Mouse (Mus musculus) cerebellum, postnatal 25 days (tissue): ENCODE results near the gene Slco4a1.

Experiments
- DNase-seq, 2 experiments: peaks; one replicate each; pipeline ENCODE4 v3.0.0; 2021; ENCODE audit warnings: mixed read lengths in 2 of 2

Gene Slco4a1

GRCm38 (mm10) chr2:180445962-180446361 lies 10.1 kb upstream of the Slco4a1 start:
- no peak for DNase-seq

GRCm38 (mm10) chr2:180449007-180449406 lies 7.0 kb upstream of the Slco4a1 start:
- no peak for DNase-seq

- DNase-seq, result no peak
Observed at GRCm38 (mm10) chr2:180450529-180450928, 5.5 kb upstream of the Slco4a1 start.

- DNase-seq, result peak; percentile 33 to 38
Observed at GRCm38 (mm10) chr2:180456705-180457104, 660 bp downstream of the Slco4a1 start.

- no peak for DNase-seq
Observed at GRCm38 (mm10) chr2:180457680-180458079, 1.6 kb downstream of the Slco4a1 start.

GRCm38 (mm10) chr2:180459437-180459836 lies 3.4 kb downstream of the Slco4a1 start:
- DNase-seq, result no peak

- DNase-seq, result no peak
Observed at GRCm38 (mm10) chr2:180460801-180461200, 4.8 kb downstream of the Slco4a1 start.

GRCm38 (mm10) chr2:180462593-180462992 lies 6.5 kb downstream of the Slco4a1 start:
- DNase-seq, result no peak

- DNase-seq, result no peak
Observed at GRCm38 (mm10) chr2:180466505-180466904, 10.5 kb downstream of the Slco4a1 start.

- DNase-seq, result no peak
Observed at GRCm38 (mm10) chr2:180468871-180469270, 12.8 kb downstream of the Slco4a1 start.

- no peak for DNase-seq
Observed at GRCm38 (mm10) chr2:180469768-180470167, 13.7 kb downstream of the Slco4a1 start.

GRCm38 (mm10) chr2:180472306-180473079 lies 16.4 kb downstream of the Slco4a1 start:
- DNase-seq, result peak; percentile 40 to 60

GRCm38 (mm10) chr2:180473080-180473440 lies 17.0 kb downstream of the Slco4a1 start:
- DNase-seq, result peak; percentile 49 to 68

GRCm38 (mm10) chr2:180474864-180475263 lies 18.8 kb downstream of the Slco4a1 start:
- no peak for DNase-seq

GRCm38 (mm10) chr2:180482274-180482673 lies 26.2 kb downstream of the Slco4a1 start:
- no peak for DNase-seq

GRCm38 (mm10) chr2:180484882-180485281 lies 28.8 kb downstream of the Slco4a1 start:
- no peak for DNase-seq

GRCm38 (mm10) chr2:180485306-180485705 lies 29.3 kb downstream of the Slco4a1 start:
- no peak for DNase-seq

GRCm38 (mm10) chr2:180488210-180488751 lies 32.2 kb downstream of the Slco4a1 start:
- no peak for DNase-seq

GRCm38 (mm10) chr2:180495906-180496305 lies 39.9 kb downstream of the Slco4a1 start:
- peak in 1 of 2 experiments; percentile 18 for DNase-seq

- DNase-seq, result peak; percentile 13 to 33
Observed at GRCm38 (mm10) chr2:180499741-180500140, 43.7 kb downstream of the Slco4a1 start, which contains the start of gene Ntsr1. Gene Ntsr1 (plus strand): TSS chr2:180499976.

GRCm38 (mm10) chr2:180500726-180501125 lies 44.7 kb downstream of the Slco4a1 start:
- peak; percentile 14 for DNase-seq

- DNase-seq, result peak in 1 of 2 experiments; percentile 10
Observed at GRCm38 (mm10) chr2:180501217-180501967, 45.3 kb downstream of the Slco4a1 start.

- DNase-seq, result no peak
Observed at GRCm38 (mm10) chr2:180506281-180506680, 50.2 kb downstream of the Slco4a1 start.
